Mouse (Mus musculus) megakaryocyte, adult 5-6 weeks (primary cell): ENCODE results near the gene Rhot1. TPM values are rescaled to one million over a fixed set of nuclear protein-coding genes. Genes with fewer than 3 reads are reported as not detected.
A peak's percentile ranks its signal among the peaks of the same experiment; 100 is the strongest.

Source experiments
- ATAC-seq: 2 replicates; pipeline ENCODE4 v1.8.0; 2016; ENCODE audit warnings: mild to moderate bottlenecking, inconsistent platforms; ENCODE audit not compliant: poor library complexity, severe bottlenecking
- total RNA-seq, 2 experiments: library from RNA; stranded (forward) in 1 of 2; stranded (reverse) in 1 of 2; fragments of 153-499, 151-499 nt in 1 of 2; fragments of 221-1000, 200-1000 nt in 1 of 2; gene quantifications; 2 replicates each; pipeline versions ENCODE4 v1.2.3 to v1.2.4; 2015 to 2017

Rhot1 gene
- total RNA-seq, 2 experiments from 2014 or later = 34.6 to 45.0 TPM

- no peak for ATAC-seq
Observed at GRCm38 (mm10) chr11:80283786-80284185, 75.0 kb downstream of the Rhot1 start.

GRCm38 (mm10) chr11:80284641-80285040 is 75.8 kb downstream of the Rhot1 start:
- no peak for ATAC-seq

- peak; percentile 71 for ATAC-seq
Observed at GRCm38 (mm10) chr11:80287150-80287549, 78.3 kb downstream of the Rhot1 start.

- ATAC-seq = peak; percentile 24
Observed at GRCm38 (mm10) chr11:80289701-80290445, 81.1 kb downstream of the Rhot1 start.

- no peak for ATAC-seq
Observed at GRCm38 (mm10) chr11:80291004-80291403, 82.2 kb downstream of the Rhot1 start.

GRCm38 (mm10) chr11:80292463-80292862 is 83.6 kb downstream of the Rhot1 start:
- ATAC-seq = no peak

- no peak for ATAC-seq
Observed at GRCm38 (mm10) chr11:80295066-80295465, 86.2 kb downstream of the Rhot1 start.

- no peak for ATAC-seq
Observed at GRCm38 (mm10) chr11:80295785-80296184, 87.0 kb downstream of the Rhot1 start.

GRCm38 (mm10) chr11:80299513-80300235 is 90.9 kb downstream of the Rhot1 start:
- ATAC-seq = no peak

GRCm38 (mm10) chr11:80300551-80301315 is 91.9 kb downstream of the Rhot1 start, which contains the start of gene Rhbdl3:
Gene Rhbdl3 (plus strand): TSS chr11:80300912.
- no peak for ATAC-seq

GRCm38 (mm10) chr11:80301316-80302045 is 92.7 kb downstream of the Rhot1 start:
- ATAC-seq = peak; percentile 69

GRCm38 (mm10) chr11:80302046-80302390 is 93.2 kb downstream of the Rhot1 start:
- no peak for ATAC-seq

GRCm38 (mm10) chr11:80302536-80302935 is 93.7 kb downstream of the Rhot1 start:
- peak; percentile 78 for ATAC-seq

GRCm38 (mm10) chr11:80303746-80304145 is 94.9 kb downstream of the Rhot1 start:
- ATAC-seq = no peak

- no peak for ATAC-seq
Observed at GRCm38 (mm10) chr11:80304846-80305245, 96.0 kb downstream of the Rhot1 start.

GRCm38 (mm10) chr11:80308537-80308936 is 99.7 kb downstream of the Rhot1 start:
- no peak for ATAC-seq

- ATAC-seq = no peak
Observed at GRCm38 (mm10) chr11:80311271-80311670, 102.5 kb downstream of the Rhot1 start.

GRCm38 (mm10) chr11:80312049-80312448 is 103.2 kb downstream of the Rhot1 start:
- no peak for ATAC-seq

GRCm38 (mm10) chr11:80312565-80312964 is 103.7 kb downstream of the Rhot1 start:
- no peak for ATAC-seq

GRCm38 (mm10) chr11:80313462-80313861 is 104.6 kb downstream of the Rhot1 start:
- no peak for ATAC-seq

- ATAC-seq = no peak
Observed at GRCm38 (mm10) chr11:80313944-80314343, 105.1 kb downstream of the Rhot1 start.
